Mouse (Mus musculus) cerebellum, adult 2 months (tissue): ENCODE data around the gene Ddr2.
"Not testable (repeated sequence)": the region's sequence is repeated elsewhere in the genome, so short reads cannot be mapped to it uniquely, and the experiment has no call there.

ENCODE experiments used
- CTCF ChIP-seq: fragments of 200-500 bp; IDR thresholded peaks from 2 replicates; pipeline ENCODE4 v1.5.1; 2011; ENCODE audit warnings: low read depth, mild to moderate bottlenecking, control low read depth, low read length, moderate library complexity, borderline replicate concordance; ENCODE audit not compliant: insufficient read depth
- POLR2A ChIP-seq: fragments of 200-500 bp; IDR thresholded peaks from 2 replicates; pipeline ENCODE4 v1.6.1; 2011; ENCODE audit warnings: low read length, control low read depth, borderline replicate concordance; ENCODE audit not compliant: insufficient read depth

GRCm38 (mm10) chr1:169993901-169994300 is 116.7 kb downstream of the Ddr2 start:
- TF ChIP-seq CTCF, POLR2A: not testable (repeated sequence)
